Mouse (Mus musculus): Measurements from ENCODE around the gene Shb.

DNA sequence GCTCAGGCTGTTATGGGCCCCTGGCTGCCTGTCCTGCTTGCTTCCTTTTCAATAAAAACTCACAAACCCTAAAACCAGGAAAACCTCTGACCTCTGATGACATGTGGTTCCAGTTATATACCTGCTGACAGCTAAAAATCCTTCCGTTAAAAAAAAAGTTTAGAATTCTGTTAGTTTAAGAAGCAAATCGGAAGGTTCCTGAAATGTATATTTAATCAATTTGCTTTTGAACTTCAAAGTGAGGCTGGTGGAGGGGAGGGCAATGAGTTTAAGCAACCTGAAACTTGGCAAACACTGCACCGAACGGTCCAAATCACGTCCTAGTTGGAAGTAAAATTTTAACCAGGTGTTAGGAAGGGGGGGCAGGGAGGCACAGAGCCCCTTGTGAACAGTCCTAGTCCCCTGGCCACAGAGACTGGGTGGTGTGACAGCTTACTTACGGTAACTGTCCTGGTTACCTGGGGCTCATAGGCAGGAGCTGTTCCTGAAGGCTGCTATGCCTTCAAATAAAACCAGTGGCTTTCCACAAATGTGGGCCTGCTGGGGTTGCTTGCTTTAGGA, 41.1 kb downstream of the Shb start:
- TF ChIP-seq POLR2A (IDR thresholded peaks at IDR 0.05; ENCODE audit: insufficient read length, low read depth) = no peak
- no peak for TF ChIP-seq E2F4 (IDR thresholded peaks at IDR 0.05; ENCODE audit: insufficient read depth)
- no peak for TF ChIP-seq REST (IDR thresholded peaks at IDR 0.05; ENCODE audit: insufficient read depth, insufficient read length)
- TF ChIP-seq POLR2AphosphoS2 (IDR thresholded peaks at IDR 0.05; ENCODE audit: insufficient read length, low read depth) = no peak
- TF ChIP-seq CEBPB (IDR thresholded peaks at IDR 0.05; ENCODE audit: insufficient read depth, poor library complexity, severe bottlenecking) = no peak
- no peak for TF ChIP-seq SRF (IDR thresholded peaks at IDR 0.05; ENCODE audit: control insufficient read depth, insufficient read length, low read depth)
- TF ChIP-seq MAX (IDR thresholded peaks at IDR 0.05; ENCODE audit: low read depth) = no peak

Measured in myocyte (in vitro differentiated cells).